Mouse (Mus musculus) layer of hippocampus, adult 11-12 months (tissue): ENCODE measurements around the gene Hoxc11.

ENCODE experiments used
- DNase-seq: peaks from one replicate; pipeline ENCODE4 v3.0.0; 2022; ENCODE audit warnings: low spot score

The Hoxc11 gene

DNA sequence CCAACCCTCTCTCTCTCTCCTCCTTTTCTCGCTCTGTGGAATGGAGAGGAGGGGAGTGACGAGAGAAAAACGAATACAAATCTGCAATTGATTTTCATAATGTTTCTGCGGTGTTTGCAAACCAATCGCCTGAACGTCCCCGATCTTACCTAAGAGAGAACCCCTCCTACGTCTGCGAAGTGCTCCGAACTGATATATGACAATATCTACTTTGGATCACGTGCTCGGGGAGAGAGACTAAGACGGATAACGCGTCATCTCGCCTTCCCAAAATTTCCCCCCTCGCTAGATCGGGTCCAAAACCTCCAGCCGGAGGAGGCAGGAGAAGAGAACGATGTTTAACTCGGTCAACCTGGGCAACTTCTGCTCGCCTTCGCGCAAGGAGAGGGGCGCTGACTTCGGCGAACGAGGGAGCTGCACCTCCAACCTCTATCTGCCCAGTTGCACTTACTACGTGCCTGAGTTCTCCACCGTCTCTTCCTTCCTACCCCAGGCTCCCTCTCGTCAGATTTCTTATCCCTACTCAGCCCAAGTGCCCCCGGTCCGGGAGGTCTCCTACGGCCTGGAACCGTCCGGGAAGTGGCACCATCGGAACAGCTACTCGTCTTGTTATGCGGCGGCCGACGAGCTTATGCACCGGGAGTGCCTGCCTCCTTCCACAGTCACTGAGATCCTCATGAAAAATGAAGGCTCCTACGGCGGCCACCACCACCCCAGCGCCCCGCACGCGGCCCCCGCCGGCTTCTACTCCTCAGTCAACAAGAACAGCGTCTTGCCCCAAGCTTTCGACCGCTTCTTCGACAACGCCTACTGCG is at the start of gene Hoxc11:
TSS of gene Hoxc11 (plus strand) at position 236 of the 815 bp plus-strand sequence.
- no peak for DNase-seq

DNA sequence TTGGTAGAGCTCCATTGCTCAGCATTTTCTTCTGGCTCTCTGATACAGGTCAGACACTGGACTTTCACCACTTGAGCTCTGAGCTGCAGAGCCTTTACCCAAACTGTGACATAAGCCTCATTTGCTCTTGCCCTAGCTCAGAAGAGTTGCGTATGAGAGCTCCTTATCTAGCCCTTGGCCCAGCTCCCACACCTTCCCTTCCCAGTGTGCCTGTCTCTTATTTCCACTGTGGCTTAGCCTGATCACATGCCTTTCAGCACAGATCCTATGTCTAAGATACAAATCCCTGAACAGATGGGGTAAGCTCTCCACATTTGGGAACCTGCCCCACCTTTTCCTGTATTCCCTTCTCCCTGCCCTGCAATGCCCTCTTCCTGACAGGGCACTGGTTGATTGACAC is 49.3 kb upstream of the Hoxc11 start:
- no peak for DNase-seq

DNA sequence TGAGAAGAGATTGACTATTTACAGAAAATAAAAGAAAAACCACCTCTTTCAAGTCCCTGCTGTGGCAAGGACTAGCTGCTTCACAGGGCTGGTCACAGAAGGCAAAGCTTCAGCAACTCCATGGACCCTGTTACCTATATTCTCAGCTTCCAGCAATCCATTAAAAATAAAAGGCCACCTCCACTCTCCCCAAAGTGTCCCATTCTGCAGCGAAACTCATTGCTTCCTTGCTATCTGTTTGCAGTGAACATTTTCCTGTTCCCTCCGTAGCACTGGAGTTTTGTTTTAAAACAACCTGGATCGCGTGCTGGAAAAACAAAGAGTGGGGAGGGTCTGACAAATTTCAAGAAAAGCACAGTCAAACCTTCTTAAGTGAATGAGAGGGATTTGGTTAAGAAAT is 44.7 kb upstream of the Hoxc11 start:
- DNase-seq = no peak

DNA sequence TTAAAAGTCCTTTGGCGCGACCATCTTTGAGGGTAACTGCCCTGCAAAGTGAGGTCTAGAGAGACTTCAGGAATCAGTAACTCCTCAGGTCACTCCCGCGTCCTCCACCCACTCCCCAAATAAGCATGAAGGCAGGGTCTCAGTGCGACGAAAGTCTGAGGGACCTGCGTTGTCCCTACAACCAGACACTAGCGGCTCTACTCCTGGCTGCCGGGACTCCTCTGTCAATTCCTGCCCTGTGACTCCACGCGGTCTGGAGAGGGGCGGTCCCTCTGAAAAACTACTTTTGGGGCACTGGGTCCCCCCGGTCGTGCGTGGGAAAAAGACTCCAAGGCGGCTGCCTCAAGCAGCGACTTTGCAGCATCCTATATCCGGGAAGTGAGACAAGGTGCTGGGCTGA is 44.2 kb upstream of the Hoxc11 start:
- DNase-seq = no peak

DNA sequence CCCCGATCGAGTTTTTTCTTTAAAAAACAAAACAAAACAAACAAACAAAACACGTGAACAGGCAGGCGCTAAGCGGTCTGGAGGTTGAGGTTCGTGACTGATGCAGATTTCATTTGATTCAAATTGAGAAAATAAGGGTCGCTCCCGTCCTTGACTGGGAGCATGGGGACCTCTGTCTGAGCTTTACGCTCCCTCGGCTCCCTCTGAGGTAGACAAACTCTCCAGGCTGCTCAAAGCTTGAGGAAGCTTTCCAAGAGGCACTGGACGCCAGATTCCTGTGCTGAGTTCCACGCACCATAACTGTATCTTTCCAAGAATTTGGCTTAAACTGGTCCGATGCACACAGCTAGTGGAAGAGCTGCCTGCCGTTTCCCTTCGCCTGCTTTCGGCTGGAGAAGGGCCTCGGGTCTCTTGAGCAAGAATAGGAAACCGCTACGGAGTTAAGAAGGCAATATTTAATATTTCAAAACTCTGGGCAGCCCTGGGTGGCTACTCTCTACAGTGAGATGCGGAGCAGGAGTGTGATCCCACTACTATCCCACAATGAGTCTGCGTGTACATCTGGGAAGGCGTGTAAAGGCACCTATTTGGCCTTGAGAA is 43.6 kb upstream of the Hoxc11 start:
- DNase-seq = no peak

DNA sequence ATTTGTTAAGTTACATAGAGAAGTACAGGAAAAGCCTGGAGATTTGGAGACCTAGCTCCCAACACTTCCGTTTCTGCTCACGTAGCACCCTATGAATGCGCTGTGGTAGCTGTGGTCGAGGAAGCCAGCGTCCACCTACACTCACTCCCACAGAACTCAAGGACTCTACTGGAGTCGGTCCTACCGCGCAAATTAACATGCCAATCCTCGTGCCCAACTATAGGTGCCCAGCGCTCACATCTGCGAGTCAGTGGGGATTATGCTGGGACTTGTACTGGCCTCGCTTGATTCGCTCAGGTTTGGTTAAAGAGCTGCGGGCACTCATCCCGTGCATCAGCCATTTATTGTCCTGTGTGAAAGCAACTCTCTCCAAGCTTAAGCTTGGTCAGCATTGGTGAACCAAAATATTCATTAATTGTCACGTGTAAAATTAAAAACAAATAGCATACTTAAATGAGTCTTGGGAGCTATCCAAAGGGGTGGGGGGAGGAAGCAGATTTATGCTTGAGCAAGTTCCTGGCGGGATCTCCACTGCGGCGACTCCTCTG is 41.1 kb upstream of the Hoxc11 start:
- DNase-seq = no peak

DNA sequence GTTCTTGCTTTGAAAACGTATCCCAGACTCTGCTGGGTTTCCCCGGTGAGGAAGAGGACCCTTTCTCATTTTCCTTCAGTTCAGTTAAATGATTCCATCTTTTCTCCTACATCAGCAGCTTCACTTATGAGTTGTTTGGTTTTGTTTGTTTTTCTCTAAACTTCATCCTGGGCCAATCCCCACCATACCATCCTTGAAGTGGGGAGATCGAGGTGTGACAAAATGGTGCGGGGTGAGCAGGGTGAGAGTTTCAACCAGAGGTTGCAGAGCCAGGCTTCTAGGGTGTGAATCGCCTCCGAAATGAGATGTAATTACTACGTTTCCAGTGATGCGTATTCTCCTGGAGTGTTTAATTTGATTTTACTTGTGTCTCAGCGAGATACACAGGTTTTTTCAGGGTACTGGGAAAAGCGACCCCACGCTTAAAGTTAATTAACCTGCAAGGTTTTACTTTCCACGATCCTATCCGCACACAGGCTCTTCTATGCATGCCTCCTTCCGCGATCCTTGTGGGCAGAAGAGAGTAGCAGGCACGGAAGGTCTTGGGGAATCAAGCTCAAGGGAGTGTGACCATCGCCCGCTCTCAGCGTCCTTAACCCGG is 36.2 kb upstream of the Hoxc11 start:
- DNase-seq = no peak

DNA sequence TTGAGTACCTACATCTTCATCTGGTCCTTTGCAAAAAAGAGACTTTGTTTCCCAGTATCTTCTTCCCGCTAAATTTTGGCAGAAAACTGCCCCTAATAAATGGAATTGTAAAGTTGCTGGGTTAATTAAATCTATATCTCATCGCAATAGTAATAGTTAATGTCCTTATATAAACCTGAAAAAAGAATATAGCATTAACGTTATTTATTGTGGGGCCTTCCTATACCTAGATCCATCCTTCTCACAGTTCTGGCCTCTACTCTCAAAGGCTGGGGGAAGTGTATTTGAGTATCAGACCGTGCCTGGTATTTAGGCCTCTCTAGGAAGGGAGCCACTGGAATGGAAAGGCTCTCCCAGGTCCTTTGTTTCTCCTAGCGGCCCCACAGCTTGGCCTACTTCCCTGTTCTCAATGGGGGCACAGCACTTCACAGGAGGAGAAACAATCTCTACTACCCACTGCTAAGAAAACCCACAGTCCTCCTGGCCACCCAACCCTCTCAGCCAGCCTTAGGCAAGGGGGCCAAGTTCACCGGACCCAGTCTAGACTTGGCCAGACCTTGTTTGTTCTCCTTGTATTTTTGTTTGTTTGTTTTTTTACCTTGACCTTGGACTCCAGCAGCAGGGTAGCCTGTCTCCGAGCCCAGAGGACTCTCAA is 35.5 kb upstream of the Hoxc11 start:
- no peak for DNase-seq

DNA sequence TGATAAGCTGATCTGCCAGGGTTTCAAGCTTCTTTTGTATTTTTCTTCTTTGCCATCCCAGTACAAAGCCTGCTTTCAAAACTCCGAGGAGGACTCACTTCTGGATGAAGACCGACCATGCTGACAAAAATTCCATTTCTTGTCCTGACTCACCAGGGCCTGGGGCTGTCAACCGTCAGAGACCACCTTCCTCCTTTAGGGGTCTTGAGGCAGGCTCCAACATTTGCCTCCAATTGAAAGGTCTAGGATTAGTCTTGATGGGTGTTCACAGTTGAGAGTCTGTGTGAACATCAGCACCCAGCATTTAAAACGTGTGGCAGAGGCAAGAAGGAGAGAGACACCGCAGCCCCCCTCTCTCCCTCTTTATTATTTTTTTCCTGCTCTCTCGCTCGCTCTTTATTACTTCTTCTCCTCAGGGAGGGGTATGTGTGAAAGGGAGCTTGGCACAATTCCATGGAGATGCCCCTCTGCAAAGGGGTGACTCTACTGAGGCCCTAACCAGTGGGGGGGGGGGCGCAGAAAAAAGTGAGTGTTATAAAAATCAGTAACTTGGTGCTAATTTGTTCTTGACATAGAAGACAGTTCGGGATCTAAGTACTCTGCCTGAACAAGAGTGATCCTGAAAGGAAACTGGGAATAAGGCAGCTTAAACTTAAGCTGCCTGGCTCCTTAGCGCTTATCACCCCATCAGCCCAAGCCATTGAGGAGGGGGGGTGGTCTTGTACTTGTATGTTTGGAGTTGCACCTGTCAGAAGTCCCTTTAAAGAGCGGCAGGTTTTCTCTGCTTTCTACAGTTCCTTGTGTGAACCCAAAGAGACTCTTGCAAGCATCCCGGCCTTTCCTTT is 34.7 kb upstream of the Hoxc11 start:
- DNase-seq = no peak

DNA sequence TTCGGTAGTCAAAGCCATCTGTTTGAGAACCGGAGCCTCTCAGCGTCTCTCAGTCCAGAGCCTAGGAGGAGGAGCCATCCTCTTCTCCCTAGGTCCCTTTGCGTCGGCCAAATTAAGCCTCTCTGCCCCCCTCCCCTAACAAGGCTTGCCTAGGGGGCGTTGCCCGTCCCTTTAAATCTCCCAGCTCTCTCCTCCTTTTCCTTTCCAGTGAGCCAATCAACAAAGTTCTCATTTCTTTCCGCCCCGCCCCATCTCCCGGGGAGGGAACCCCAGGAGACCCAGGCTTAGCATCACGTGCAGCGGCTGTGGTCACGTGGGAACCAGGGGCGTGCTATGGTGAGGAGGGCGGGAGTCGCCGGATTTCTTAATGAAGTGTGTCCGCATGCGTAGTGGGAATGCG is 33.6 kb upstream of the Hoxc11 start:
- no peak for DNase-seq

DNA sequence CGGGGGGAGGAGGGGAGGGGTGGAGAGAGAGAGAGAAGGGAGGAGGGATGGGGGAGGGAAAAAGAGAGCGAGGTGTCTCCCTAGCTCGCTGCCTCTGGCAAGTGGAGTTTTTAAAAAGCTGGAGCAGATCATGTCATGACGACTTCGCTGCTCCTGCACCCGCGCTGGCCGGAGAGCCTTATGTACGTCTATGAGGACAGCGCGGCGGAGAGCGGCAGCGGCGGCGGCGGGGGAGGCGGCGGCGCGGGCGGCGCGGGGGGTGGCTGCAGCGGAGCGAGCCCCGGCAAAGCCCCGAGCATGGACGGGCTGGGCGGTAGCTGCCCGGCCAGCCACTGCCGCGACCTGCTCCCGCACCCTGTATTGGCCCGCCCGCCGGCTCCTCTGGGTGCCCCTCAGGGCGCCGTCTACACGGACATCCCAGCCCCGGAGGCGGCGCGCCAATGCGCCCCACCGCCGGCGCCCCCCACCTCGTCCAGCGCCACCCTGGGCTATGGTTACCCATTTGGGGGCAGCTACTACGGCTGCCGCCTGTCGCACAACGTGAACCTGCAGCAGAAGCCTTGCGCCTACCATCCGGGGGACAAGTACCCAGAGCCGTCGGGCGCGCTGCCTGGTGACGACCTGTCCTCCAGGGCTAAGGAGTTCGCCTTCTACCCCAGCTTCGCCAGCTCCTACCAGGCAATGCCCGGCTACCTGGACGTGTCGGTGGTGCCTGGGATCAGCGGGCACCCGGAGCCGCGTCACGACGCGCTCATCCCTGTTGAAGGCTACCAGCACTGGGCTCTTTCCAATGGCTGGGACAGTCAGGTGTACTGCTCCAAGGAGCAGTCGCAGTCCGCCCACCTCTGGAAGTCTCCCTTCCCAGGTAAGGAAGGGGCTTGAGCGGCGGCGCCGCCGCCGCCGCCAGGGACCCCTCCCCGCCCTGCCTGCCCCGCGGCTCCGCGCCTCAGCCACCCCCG is 32.9 kb upstream of the Hoxc11 start, which contains the start of gene Hoxc13:
TSS of gene Hoxc13 (plus strand) at position 51 of the 959 bp plus-strand sequence.
- DNase-seq = no peak

DNA sequence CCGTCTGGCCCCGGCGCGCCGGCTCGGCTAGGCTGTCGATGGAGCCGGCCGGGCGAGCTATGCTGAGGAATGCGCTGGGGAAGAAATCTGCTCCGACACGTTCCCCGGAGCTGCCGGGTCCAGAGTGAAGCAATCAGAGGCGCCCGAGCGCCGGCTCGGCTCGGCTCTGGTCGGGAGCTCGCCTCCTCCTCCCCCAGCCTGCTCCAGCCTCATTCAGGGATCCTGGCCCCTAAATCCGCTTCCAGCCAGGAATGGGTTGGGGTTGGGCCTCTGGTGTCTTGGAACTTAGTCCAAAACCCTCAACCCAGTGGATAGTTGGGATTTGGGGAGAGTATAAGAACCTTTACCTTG is 32.2 kb upstream of the Hoxc11 start:
- no peak for DNase-seq

DNA sequence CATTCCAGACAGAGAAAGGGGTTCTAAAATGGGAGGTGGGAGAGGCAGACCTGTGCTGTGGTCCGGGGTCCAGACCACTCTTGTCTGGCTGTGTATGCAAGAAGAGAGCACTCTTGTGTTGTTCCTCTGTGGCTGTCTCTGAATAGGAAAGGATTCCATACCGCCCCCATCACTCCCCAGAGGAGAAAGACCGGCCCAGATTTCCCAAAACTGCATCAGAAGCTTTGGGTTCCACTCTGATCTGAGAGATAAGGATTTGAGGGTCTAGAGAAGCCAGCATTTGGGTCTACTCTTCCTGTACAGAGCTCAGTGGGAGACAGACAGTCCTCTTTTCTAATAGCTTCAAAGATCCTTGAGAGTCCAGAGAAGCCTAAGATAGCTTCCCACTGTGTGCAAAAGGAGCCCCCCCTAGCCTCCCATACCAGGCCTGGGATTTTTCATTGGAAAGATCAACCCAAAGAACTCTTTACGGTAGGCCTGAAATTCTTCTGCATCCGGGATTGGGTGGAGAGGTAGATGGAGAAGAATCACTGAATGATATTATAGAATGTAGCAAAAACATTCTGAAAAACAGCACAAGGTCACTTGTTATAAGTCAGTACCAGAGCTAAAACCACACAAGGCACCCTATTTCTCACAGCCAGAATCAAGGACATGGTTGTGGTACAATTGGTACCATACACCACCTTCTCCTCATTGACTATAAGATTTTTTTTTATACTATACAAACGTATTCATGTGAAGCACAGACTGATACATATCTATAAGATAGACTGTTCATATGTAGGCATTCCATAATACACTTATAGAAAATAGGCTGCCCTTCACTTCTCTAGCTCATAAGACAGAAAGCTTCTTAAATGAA is 31.4 kb upstream of the Hoxc11 start:
- no peak for DNase-seq

DNA sequence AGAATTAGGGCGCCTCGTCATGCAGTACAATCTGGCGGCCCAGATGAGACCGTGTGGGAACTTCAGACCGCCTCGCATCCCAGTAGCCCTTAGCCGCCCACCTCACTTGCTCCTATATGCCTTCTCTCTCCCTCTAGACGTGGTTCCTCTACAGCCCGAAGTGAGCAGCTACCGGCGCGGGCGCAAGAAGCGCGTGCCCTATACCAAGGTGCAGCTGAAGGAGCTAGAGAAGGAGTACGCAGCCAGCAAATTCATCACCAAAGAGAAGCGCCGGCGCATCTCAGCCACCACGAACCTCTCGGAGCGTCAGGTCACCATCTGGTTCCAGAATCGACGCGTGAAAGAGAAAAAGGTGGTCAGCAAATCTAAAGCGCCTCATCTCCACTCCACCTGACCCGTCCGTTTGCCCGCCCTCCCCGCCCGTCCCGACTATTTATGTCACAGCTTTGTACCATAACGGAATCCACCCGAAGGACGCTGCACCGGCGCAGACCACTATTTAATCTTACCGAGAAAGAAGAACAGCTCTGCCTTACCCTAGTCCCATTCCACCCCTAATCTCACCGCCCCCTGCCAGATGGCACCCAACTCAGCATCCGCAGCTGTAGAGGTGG is 27.1 kb upstream of the Hoxc11 start:
- no peak for DNase-seq

DNA sequence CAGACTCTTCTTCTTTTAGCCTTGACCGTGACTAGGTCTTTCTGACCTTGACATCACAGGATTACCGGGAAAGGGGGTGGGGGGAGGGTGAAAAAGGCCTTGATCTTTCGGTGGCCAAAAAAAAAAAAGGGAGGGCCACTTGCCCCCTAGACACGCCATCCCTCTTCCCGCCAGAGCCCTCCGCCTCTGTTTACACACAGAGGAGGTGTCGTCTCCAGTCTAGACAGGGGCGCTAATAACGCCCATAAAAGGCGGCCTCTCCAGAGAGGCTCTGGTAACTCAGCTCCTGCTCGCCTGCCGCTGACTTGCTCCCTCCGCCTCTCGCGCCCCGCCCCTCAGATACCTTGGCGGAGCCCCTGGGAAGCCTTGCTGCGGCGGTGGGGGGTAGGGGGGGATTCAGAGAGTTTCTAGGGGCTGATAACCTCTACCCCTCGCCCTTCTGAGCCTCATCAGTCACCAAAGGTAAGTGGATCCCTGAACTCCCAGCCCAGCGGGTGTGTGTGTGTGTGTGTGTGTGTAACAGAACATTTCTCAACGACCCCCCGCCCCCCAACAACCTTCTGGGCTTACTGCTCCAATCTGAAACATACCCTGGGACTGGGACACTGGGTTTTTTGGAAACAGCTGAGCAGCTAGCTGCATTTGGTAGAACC is 22.4 kb upstream of the Hoxc11 start:
- no peak for DNase-seq

DNA sequence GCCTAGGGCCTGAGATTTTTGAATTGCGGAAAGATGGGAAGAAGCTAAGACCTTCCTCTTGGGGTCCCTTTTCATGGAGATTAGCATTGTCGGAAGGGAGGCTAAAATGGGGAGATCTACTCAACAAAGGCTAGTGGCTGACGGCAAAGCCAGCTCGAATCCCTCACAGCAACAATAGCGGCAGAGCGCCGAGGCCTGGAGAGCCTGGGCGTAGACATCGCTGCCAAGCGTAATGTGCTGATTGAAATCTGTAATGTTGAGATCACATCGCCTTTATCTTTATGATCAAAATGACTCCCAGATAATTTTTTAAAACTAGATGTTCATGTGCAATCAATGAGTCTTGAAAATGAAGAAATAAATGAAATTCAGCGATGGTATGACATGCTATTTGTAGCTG is 19.8 kb upstream of the Hoxc11 start:
- DNase-seq = no peak

DNA sequence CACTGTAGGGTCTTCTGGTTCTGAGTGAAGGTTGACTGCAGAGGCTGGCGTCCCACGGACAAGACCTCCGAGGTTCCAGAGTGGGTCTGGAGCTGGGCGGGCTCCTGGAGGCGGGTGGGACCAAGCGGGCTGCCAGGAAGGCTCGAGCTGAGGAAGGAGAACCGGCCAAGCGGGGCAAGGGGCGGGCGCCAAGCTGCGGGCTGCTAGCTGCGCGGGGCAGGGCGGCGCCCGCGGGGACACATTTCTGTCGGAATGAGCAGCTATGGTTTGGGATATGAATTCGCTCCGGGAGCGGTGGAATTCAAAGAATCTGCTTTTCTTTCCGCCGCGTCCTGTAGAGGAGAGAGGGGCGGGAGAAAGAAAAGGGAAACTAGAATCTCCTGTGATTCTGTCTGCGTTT is 19.3 kb upstream of the Hoxc11 start:
- DNase-seq = no peak

DNA sequence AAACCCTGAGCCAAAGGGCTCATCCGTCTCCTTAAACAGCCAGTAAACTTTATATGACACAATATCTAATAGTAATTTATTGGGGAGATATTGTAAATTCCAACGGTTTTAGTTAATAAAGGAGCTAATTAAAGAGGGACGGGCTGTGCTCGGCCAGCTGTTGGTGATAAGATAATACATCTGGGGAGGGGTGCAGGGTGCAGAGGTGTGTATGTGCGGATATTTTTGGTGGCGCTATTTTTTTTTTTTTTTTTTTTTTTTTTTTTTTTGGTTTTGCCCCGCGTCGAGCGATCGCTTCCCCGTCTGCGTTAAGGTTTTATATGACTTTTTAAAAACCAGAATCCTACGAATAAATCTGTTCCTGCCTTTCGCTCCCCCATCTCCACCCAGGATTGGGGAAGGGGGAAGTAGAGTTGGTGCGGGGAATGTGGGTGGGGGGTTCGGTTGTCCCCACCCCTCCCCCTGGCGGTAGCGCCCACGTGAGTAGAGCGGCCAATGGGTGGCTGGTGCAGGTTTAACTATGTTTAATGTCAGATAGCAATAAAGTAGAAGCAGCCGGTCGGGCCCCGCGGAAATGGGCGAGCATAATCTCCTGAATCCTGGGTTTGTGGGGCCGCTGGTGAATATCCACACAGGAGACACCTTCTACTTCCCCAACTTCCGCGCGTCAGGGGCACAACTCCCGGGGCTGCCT is 17.8 kb upstream of the Hoxc11 start, which contains the start of gene Hoxc12:
TSS of gene Hoxc12 (plus strand) at position 479 of the 694 bp plus-strand sequence.
- no peak for DNase-seq
